Mouse (Mus musculus) liver, postnatal 0 days (tissue): ENCODE measurements around the gene Tbx5.

Source experiments
- CTCF ChIP-seq: sonication (generic); IDR thresholded peaks from 2 replicates; pipeline ENCODE4 v1.5.1; 2016; ENCODE audit warnings: antibody characterized with exemption, low read depth
- EP300 ChIP-seq: IDR thresholded peaks from 2 replicates; pipeline ENCODE4 v1.6.1; 2016; ENCODE audit warnings: antibody characterized with exemption, low read depth, mild to moderate bottlenecking

GRCm38 (mm10) chr5:119831201-119831771 is 1.2 kb upstream of the Tbx5 start:
- no peak for TF ChIP-seq CTCF
- TF ChIP-seq EP300, result no peak
